Mouse (Mus musculus) heart, embryonic 12.5 days (tissue): ENCODE measurements around the gene Dhx15. TPM values are rescaled to one million over a fixed set of nuclear protein-coding genes. Genes with fewer than 3 reads are reported as not detected.

Experiments
- ATAC-seq: fragments of 200-750 bp; cut with Nextera tagmentation; 2 replicates; pipeline ENCODE4 v1.8.0; 2017; ENCODE audit warnings: moderate TSS enrichment, moderate library complexity; ENCODE audit not compliant: insufficient number of reproducible peaks, low FRiP score
- H3K27ac ChIP-seq: fragments of 300-500 bp; sonication (generic); 2 replicates; pipeline ENCODE4 v1.5.1; 2016; ENCODE audit warnings: mild to moderate bottlenecking, moderate library complexity; ENCODE audit not compliant: poor library complexity, severe bottlenecking
- H3K27me3 ChIP-seq: fragments of 300-500 bp; sonication (generic); replicated peaks from 2 replicates; pipeline ENCODE4 v1.6.1; 2016; ENCODE audit warnings: mild to moderate bottlenecking, moderate library complexity
- H3K36me3 ChIP-seq: fragments of 300-500 bp; sonication (generic); 2 replicates; pipeline ENCODE4 v1.6.1; 2016; ENCODE audit warnings: mild to moderate bottlenecking, moderate library complexity
- H3K4me1 ChIP-seq: fragments of 300-500 bp; sonication (generic); replicated peaks from 2 replicates; pipeline ENCODE4 v1.6.1; 2016; ENCODE audit warnings: mild to moderate bottlenecking
- H3K4me2 ChIP-seq: fragments of 300-500 bp; sonication (generic); 2 replicates; pipeline ENCODE4 v1.6.1; 2016; ENCODE audit warnings: mild to moderate bottlenecking, moderate library complexity
- H3K4me3 ChIP-seq: fragments of 300-500 bp; sonication (generic); 2 replicates; pipeline ENCODE4 v1.5.1; 2016; ENCODE audit warnings: mild to moderate bottlenecking
- H3K9ac ChIP-seq: fragments of 300-500 bp; sonication (generic); 2 replicates; pipeline ENCODE4 v1.6.1; 2016; ENCODE audit warnings: mild to moderate bottlenecking, moderate library complexity
- H3K9me3 ChIP-seq: fragments of 300-500 bp; sonication (generic); replicated peaks from 2 replicates; pipeline ENCODE4 v1.6.1; 2016; ENCODE audit warnings: mild to moderate bottlenecking, moderate library complexity
- WGBS: fragments of 180-500 bp; shearing (Covaris S2); methylation state at CpG from one replicate; pipeline ENCODE4 v1.1.7; 2016; 5-methylcytosine and 5-hydroxymethylcytosine counted together
- polyA plus RNA-seq: library from polyadenylated mRNA; unstranded; fragments of >200 nt; fragmentation: Nextera tagmentation; extraction: Ambion mirVana; gene quantifications from 2 replicates; pipeline ENCODE4 v1.2.1, GENCODE M21; 2016

Dhx15 gene
- polyA plus RNA-seq, 1 experiment from 2014 or later: 105 TPM

DNA sequence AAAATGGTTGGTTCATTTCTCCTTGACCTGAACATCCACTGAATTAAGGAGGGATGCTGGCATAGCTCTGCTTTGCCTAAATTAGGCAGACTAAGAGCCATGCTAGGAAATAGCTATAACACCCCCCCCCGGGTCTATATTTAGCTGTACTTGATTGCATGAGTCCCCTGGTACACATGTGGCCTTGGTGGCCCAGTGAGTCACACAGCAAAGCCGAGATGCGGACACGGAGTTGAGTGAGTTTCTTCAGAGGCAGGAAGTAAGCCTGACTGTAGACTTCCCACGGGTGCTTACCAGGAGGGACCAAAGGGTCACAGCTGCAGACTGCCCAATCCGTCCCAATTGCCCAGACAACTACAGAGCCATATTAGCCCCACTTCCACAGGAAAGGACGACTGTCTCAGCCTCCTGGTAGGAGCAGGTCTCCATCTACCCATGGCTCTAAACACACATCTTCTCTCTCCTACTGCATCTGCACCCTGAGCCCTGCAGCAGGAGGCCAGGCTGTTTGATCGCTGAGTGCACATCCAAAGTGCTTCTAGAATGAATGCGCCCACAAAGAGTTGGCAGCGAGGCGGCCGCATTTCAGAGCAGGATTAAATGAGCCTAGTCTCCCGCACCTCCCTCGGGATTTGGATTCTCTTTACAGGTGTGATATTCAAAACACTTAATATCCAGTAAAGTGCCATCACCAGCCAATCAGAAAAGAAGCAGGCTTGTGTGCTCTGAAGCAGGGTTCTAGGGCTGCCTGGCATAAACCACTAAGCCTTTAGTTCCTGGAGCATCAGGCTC is 29.9 kb upstream of the Dhx15 start:
- Histone ChIP-seq H3K36me3 (no peaks in the 10 kb centered on the region), H3K27me3 (0 out of 2 replicates have a peak, but pooled peaks cover 5% of the 10 kb centered on the region), H3K4me2 (peak overlapping the region; percentile 10; the same call in 1 of the 2 replicates), H3K9ac (no peak overlapping the region), H3K4me3 (no peak overlapping the region), H3K9me3 (no peaks in the 10 kb centered on the region), H3K27ac (peak overlapping the region; percentile 22; the same call in 1 of the 2 replicates), H3K4me1 (peaks cover 39% of the 10 kb centered on the region)
- WGBS: 55% methylated on average over 14 of the region's 14 CpGs
- no peak for ATAC-seq

DNA sequence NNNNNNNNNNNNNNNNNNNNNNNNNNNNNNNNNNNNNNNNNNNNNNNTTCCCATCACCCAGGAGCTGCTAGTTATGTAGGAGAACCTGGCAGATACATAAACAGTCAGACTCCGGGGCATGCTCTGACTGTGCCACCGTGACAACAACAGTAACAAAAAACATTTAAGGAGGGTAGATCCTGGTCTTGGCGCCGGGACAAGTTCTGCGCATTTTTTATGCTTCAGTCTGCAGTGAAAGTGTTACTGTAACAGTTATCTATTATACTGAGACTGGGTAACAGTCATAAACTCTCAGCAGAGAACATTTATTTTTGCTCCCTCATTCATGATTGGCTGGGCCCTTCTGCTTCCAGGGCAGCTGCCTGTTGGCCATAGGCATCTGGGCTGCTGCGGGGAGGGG is 27.9 kb upstream of the Dhx15 start:
- Histone ChIP-seq H3K4me2 (peak overlapping the region; percentile 29), H3K27me3 (0 out of 2 replicates have a peak, but pooled peaks cover 5% of the 10 kb centered on the region), H3K9me3 (no peaks in the 10 kb centered on the region), H3K4me1 (peaks cover 45% of the 10 kb centered on the region), H3K9ac (no peak overlapping the region), H3K4me3 (no peak overlapping the region), H3K36me3 (no peaks in the 10 kb centered on the region), H3K27ac (no peak overlapping the region)
- no peak for ATAC-seq
- WGBS: 62% methylated on average over 6 of the region's 6 CpGs

DNA sequence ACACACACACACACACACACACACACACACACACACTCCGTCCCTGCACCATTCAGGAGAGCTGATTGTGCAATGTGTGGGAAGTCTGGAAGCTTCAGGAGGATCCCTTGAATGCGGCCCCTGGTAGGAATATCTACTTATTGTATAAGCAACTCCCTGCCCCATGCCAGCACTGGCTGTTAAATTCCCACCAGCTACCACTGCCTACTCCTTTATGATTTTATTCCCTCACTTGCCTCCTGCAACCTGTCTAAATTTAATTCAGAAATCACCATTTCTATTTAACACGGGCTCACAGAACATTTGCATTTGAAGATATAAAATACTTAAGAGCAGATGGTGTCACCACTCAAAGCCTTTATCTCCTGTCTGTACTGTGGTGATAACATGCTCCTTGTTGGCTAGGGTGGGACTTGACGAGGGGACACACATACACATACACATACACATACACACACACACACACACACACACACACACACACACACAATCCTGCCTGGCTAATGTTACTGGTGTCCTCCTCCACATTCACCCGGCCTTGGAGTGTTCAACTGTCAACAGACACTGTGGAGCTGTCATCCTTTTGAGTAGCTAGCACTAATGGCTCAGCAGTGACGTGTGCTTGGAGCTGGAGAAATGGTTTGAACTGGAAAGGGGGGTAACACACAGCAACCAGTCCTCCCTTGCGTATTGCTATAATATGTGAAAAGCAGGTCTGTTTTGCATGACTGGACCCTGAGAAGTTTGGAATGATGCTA is 23.0 kb upstream of the Dhx15 start:
- Histone ChIP-seq H3K27me3 (no peaks in the 10 kb centered on the region), H3K4me2 (no peak overlapping the region), H3K9ac (no peak overlapping the region), H3K36me3 (no peaks in the 10 kb centered on the region), H3K9me3 (no peaks in the 10 kb centered on the region), H3K27ac (0 out of 2 replicates have a peak overlapping the region, but pooled peaks have one; percentile 38), H3K4me3 (no peak overlapping the region), H3K4me1 (peaks cover 30% of the 10 kb centered on the region)
- ATAC-seq: peak; percentile 64
- WGBS: 32% methylated on average over 7 of the region's 7 CpGs

DNA sequence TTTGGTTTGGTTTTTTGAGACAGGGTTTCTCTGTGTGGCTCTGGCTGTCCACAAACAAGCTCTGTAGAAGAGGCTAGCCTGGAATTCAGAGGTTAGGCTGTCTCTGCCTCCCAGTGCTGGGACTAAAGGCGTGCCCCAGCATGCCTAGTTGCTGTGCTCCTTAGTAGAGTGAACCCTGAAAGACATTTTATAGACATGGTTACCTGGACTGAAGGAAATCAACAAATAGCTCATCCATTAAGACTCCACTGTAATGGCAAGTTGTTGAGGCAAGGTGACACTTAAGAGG is 810 bp upstream of the Dhx15 start:
- WGBS: 56% methylated on average over 1 of the region's 1 CpGs
- Histone ChIP-seq H3K4me2 (peak overlapping the region; percentile 80), H3K36me3 (no peaks in the 10 kb centered on the region), H3K27ac (no peak overlapping the region), H3K4me1 (peaks cover 17% of the 10 kb centered on the region), H3K9ac (peak overlapping the region; percentile 63), H3K27me3 (no peaks in the 10 kb centered on the region), H3K4me3 (peak overlapping the region; percentile 100), H3K9me3 (no peaks in the 10 kb centered on the region)
- no peak for ATAC-seq

DNA sequence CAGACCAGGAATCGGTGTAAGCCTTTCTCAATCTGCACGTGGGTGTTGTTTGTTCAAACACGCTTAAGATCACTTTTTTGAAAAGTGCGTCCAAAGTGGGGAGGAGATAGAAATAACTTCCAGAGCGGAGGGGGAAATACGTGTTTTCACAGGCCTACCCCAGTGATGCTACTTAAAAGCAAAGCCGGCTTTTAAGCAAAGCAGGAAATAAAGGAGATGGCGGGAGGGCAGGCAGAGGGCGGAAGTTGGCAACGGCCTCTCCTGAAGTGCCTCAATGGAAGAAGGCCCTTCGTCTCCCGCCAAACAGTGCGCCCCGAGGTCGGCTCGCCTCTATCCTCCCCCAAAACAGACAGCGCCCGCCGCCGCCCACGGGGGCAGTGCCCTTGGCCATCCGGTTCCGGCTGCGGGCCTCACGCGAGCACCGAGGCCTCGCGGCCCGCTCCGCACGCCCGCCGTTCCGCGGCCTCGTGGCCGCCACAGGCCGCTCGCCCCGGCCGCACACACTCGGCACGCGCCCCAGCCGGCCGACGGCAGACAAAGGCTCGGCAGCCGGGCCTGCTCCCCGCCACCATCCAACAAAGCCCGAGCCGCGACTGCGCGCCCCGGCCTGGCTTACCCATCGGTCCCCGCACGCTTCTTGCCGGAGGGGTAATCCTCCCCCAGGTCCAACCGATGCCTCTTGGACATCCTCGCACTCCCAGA is 499 bp downstream of the Dhx15 start:
- Histone ChIP-seq H3K27ac (peak overlapping the region; percentile 92), H3K4me3 (peak overlapping the region; percentile 100), H3K36me3 (no peaks in the 10 kb centered on the region), H3K4me1 (peaks cover 23% of the 10 kb centered on the region), H3K27me3 (no peaks in the 10 kb centered on the region), H3K4me2 (peak overlapping the region; percentile 80), H3K9me3 (no peaks in the 10 kb centered on the region), H3K9ac (peak overlapping the region; percentile 100)
- under 1% methylated on average over 63 of the region's 63 CpGs for WGBS
- ATAC-seq: peak; percentile 80

DNA sequence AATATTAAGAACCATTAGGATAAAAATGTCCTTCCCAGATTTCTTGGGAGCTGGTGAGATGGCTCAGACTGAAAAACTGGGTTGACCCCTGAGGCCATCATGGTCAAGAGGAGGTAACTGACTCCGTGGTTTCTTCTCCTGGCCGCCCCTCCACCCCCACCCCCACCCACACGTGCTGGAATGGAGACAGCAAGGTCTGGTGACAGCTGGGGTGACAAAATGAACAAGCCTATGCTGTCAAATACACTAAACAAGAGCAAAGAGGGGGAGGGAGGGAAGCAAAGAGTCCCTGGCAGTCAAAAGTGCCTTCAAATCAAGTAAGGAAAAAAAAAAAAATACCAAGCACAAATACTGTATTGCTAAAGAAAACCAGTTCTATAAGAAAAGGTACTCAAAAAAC is 2.1 kb downstream of the Dhx15 start:
- no peak for ATAC-seq
- H3K4me3 ChIP-seq: peak overlapping the region; percentile 100
- H3K9me3 ChIP-seq: no peaks in the 10 kb centered on the region
- H3K27me3 ChIP-seq: no peaks in the 10 kb centered on the region
- peaks cover 27% of the 10 kb centered on the region for H3K4me1 ChIP-seq
- H3K36me3 ChIP-seq: peaks cover 4% of the 10 kb centered on the region; the same call in 1 of the 2 replicates
- no peak overlapping the region for H3K9ac ChIP-seq
- H3K4me2 ChIP-seq: peak overlapping the region; percentile 62
- WGBS: 9% methylated on average over 3 of the region's 3 CpGs
- H3K27ac ChIP-seq: no peak overlapping the region

DNA sequence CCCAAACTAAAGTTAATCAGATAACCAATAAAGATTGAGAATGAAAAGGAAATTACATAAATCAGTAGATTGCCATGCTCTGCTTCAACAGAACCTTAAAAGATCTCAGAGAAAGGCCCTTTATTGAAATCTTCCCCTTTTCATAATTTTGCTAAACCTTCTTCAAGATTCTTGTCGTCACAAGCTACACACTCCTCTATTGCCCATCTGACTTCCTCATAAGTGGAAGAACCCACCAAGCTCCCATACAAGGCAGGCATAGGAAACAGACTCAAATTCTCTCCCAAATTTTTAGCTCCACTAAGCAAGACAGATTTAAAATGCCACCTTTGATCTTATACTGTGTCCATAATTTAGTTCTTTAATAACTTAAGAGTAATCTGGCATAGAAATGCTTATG is 13.0 kb downstream of the Dhx15 start:
- ATAC-seq: no peak
- no peaks in the 10 kb centered on the region for H3K9me3 ChIP-seq
- H3K27me3 ChIP-seq: no peaks in the 10 kb centered on the region
- no peak overlapping the region for H3K27ac ChIP-seq
- H3K4me3 ChIP-seq: no peak overlapping the region
- peaks cover 23% of the 10 kb centered on the region for H3K36me3 ChIP-seq
- no peak overlapping the region for H3K4me2 ChIP-seq
- 87% methylated on average over 1 of the region's 1 CpGs for WGBS
- no peak overlapping the region for H3K9ac ChIP-seq
- no peaks in the 10 kb centered on the region for H3K4me1 ChIP-seq

DNA sequence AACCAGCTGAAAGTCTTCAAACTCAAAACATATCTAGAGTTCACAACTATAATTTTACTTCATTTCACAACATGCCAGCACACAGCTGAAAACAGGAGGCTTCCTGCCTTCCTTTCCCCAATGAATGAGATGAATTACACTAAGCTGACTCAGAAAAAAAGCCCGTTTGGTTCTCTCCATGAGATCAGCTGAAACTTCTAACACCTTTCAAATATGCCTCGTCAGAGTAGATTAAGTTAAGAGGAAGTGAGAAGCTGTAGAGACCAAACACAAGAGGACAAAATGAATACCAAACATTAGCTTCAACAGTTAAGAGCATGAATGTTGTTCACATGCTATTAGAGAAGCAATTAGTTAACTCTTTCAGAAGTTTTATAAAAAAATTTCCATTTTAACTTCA is 21.8 kb downstream of the Dhx15 start:
- H3K4me3 ChIP-seq: no peak overlapping the region
- ATAC-seq: no peak
- H3K9ac ChIP-seq: no peak overlapping the region
- H3K27ac ChIP-seq: no peak overlapping the region
- H3K4me2 ChIP-seq: no peak overlapping the region
- no peaks in the 10 kb centered on the region for H3K27me3 ChIP-seq
- no peaks in the 10 kb centered on the region for H3K9me3 ChIP-seq
- peaks cover 30% of the 10 kb centered on the region for H3K36me3 ChIP-seq
- 24% methylated on average over 2 of the region's 2 CpGs for WGBS
- no peaks in the 10 kb centered on the region for H3K4me1 ChIP-seq

DNA sequence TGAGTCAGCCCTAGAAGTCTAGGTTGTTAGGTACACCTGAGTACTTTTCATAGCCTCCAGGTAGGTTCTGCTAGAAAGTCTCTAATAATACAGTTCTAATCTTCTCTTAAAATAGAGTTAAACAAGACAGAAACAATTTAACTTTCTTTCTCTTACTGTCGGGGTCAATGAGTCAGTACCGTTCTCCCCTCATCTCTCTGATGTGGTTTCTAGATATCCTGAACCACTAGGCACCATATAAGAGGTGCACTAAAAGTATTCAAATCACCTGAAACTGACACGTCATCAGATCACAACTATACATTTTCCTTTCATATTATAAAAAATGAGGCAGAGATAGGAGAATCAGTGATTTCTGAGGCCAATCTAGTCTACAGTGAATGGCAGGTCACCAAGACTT is 41.2 kb downstream of the Dhx15 start:
- no peak overlapping the region for H3K9ac ChIP-seq
- no peak overlapping the region for H3K4me3 ChIP-seq
- H3K9me3 ChIP-seq: no peaks in the 10 kb centered on the region
- H3K4me2 ChIP-seq: no peak overlapping the region
- 90% methylated on average over 3 of the region's 3 CpGs for WGBS
- H3K4me1 ChIP-seq: no peaks in the 10 kb centered on the region
- peaks cover 34% of the 10 kb centered on the region for H3K36me3 ChIP-seq
- no peak overlapping the region for H3K27ac ChIP-seq
- no peaks in the 10 kb centered on the region for H3K27me3 ChIP-seq
- ATAC-seq: no peak

DNA sequence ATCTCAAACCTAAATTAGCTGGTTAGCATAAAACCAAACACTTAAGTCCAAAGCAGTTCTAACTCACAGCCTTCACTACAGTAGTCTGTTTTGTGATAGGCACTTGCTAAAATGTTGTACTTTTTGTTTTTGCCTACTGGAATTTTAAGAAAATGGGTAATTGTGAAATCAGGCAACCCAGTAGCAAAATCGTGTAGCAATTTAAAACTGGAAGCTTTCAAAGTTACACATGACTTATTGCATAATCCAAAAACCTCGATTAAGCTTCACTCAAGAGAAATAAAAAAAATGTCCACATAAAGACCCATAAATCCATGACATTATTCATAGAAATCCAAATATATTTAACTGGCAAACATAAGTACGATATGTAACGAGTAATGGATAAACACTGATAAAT is 43.2 kb downstream of the Dhx15 start:
- Histone ChIP-seq H3K27ac (no peak overlapping the region), H3K9ac (no peak overlapping the region), H3K27me3 (no peaks in the 10 kb centered on the region), H3K9me3 (no peaks in the 10 kb centered on the region), H3K4me3 (no peak overlapping the region), H3K4me2 (no peak overlapping the region), H3K4me1 (no peaks in the 10 kb centered on the region), H3K36me3 (peaks cover 32% of the 10 kb centered on the region)
- no peak for ATAC-seq
- WGBS: 88% methylated on average over 4 of the region's 4 CpGs

DNA sequence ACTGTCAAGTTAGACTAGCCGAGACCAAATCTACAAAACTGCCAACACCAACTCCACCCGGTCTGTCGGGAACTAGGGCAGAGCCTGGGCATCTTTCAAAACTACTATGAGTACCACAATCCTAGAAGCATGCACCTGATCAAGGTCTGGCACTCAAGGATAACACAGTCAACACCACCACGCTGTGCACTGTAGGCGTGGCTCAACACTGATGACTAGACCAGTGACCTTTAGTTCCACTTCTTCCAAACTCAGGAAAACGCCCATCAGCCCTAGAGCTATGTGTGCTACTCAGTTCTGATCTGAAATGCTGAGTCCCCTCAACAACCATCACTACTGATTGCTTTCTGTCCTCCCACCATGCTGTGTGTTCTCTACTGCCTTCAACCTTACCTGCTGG is 44.6 kb downstream of the Dhx15 start:
- WGBS: 77% methylated on average over 6 of the region's 6 CpGs
- no peaks in the 10 kb centered on the region for H3K9me3 ChIP-seq
- ATAC-seq: no peak
- H3K27ac ChIP-seq: no peak overlapping the region
- H3K9ac ChIP-seq: no peak overlapping the region
- no peaks in the 10 kb centered on the region for H3K27me3 ChIP-seq
- no peak overlapping the region for H3K4me3 ChIP-seq
- no peaks in the 10 kb centered on the region for H3K4me1 ChIP-seq
- H3K4me2 ChIP-seq: no peak overlapping the region
- peaks cover 27% of the 10 kb centered on the region for H3K36me3 ChIP-seq
